Mouse (Mus musculus) embryonic stem cell, embryonic (primary cell): ENCODE results near the gene Tmem160.

Experiments used
- CTCF ChIA-PET, 4 experiments: fragments of 300-600 bp in 2 of 4; fragments of 350-600 bp in 2 of 4; sonication (Branson Sonifier 250); formaldehyde crosslinking; loops; one replicate each; lab custom pipeline; 2022; ENCODE audit warnings: inconsistent platforms in 2 of 4; lab: Charles Lee
- POLR2A ChIA-PET, 4 experiments: fragments of 300-600 bp in 2 of 4; fragments of 350-600 bp in 2 of 4; sonication (Branson Sonifier 250); formaldehyde crosslinking; loops; one replicate each; lab custom pipeline; 2022; ENCODE audit warnings: antibody characterized with exemption in 4 of 4, inconsistent platforms in 1 of 4; lab: Charles Lee

The Tmem160 gene

GRCm38 (mm10) chr7:16496260-16496659 lies 43.7 kb downstream of the Tmem160 start:
- ChIA-PET POLR2A (no interaction called here), CTCF (interaction anchor here in 2 of 4 experiments (0.7 to 1.0 kb wide), 3 partner anchors 11 to 311 kb away, joined by 3 to 4 read pairs (median 3); no protein-coding TSS in a partner anchor)

- ChIA-PET CTCF (no interaction called here), POLR2A (interaction anchor here in 1 of 4 experiments (0.6 to 1.3 kb wide), 3 partner anchors 10 to 122 kb away, joined by 3 read pairs; no protein-coding TSS in a partner anchor)
These were observed 47.1 kb downstream of the Tmem160 start for GRCm38 (mm10) chr7:16499671-16500104.

- CTCF ChIA-PET = interaction anchor here in 1 of 4 experiments (3.6 kb wide), 1 partner anchor 9 kb away, joined by 15 read pairs; no protein-coding TSS in a partner anchor
These were observed 49.0 kb downstream of the Tmem160 start for GRCm38 (mm10) chr7:16501571-16501970.

GRCm38 (mm10) chr7:16504573-16505225 lies 52.1 kb downstream of the Tmem160 start:
- ChIA-PET POLR2A (interaction anchor here in 2 of 4 experiments (0.5 to 1.0 kb wide), 3 partner anchors 18 to 110 kb away, joined by 3 to 5 read pairs (median 5); partner anchors contain the start of gene Arhgap35 (in 1 of the 2)), CTCF (interaction anchor here in 1 of 4 experiments (2.5 to 3.6 kb wide), 2 partner anchors 12 to 125 kb away, joined by 7 to 15 read pairs; no protein-coding TSS in a partner anchor)

More at GRCm38 (mm10) chr7:16501571-16501970, 49.0 kb downstream of the Tmem160 start:
- POLR2A ChIA-PET = interaction anchor here in 1 of 4 experiments (0.6 to 1.0 kb wide), 2 partner anchors 10 to 113 kb away, joined by 3 read pairs; partner anchors contain the start of gene Arhgap35
